Mouse (Mus musculus) intestine, embryonic 16.5 days (tissue): ENCODE results near the gene Pttg1ip. TPM values are rescaled to one million over a fixed set of nuclear protein-coding genes. Genes with fewer than 3 reads are reported as not detected.

Source experiments
- ATAC-seq: fragments of 200-750 bp; cut with Nextera tagmentation; 2 replicates; pipeline ENCODE4 v1.8.0; 2017; ENCODE audit warnings: moderate TSS enrichment, moderate library complexity
- H3K27ac ChIP-seq: fragments of 300-500 bp; sonication (generic); 2 replicates; pipeline ENCODE4 v1.5.1; 2014; ENCODE audit warnings: mild to moderate bottlenecking, low read length
- H3K27me3 ChIP-seq: fragments of 300-500 bp; sonication (generic); replicated peaks from 2 replicates; pipeline ENCODE4 v1.6.1; 2014; ENCODE audit warnings: low read length, control low read depth, mixed read lengths; ENCODE audit not compliant: control insufficient read depth, insufficient read depth
- H3K36me3 ChIP-seq: fragments of 300-500 bp; sonication (generic); 2 replicates; pipeline ENCODE4 v1.6.1; 2014; ENCODE audit warnings: low read length, control low read depth; ENCODE audit not compliant: control insufficient read depth, insufficient read depth
- H3K4me1 ChIP-seq: fragments of 300-500 bp; sonication (generic); 2 replicates; pipeline ENCODE4 v1.6.1; 2014; ENCODE audit warnings: low read length, control low read depth, mixed read lengths; ENCODE audit not compliant: control insufficient read depth, insufficient read depth
- H3K4me2 ChIP-seq: fragments of 300-500 bp; sonication (generic); 2 replicates; pipeline ENCODE4 v1.6.1; 2014; ENCODE audit warnings: low read depth, low read length, control low read depth
- H3K4me3 ChIP-seq: fragments of 300-500 bp; sonication (generic); 2 replicates; pipeline ENCODE4 v1.5.1; 2014; ENCODE audit warnings: mild to moderate bottlenecking, low read length
- H3K9ac ChIP-seq: fragments of 300-500 bp; sonication (generic); 2 replicates; pipeline ENCODE4 v1.6.1; 2014; ENCODE audit warnings: low read depth, low read length
- H3K9me3 ChIP-seq: fragments of 300-500 bp; sonication (generic); 2 replicates; pipeline ENCODE4 v1.6.1; 2016; ENCODE audit warnings: low read length, control low read depth; ENCODE audit not compliant: control insufficient read depth
- WGBS: fragments of 180-500 bp; shearing (Covaris S2); extraction: QIAGEN DNeasy Blood & Tissue Kit; methylation state at CpG from one replicate; pipeline ENCODE4 v1.1.7; 2014; 5-methylcytosine and 5-hydroxymethylcytosine counted together
- polyA plus RNA-seq: library from polyadenylated mRNA; unstranded; fragments of >200 nt; fragmentation: Nextera tagmentation; extraction: Ambion mirVana; gene quantifications from 2 replicates; pipeline ENCODE4 v1.2.1, GENCODE M21; 2015

Gene Pttg1ip
- polyA plus RNA-seq, 1 experiment from 2014 or later: 177 TPM

GRCm38 (mm10) chr10:77610221-77610961 is 28.9 kb downstream of the Pttg1ip start:
- no peaks in the 10 kb centered on the region for H3K27me3 ChIP-seq
- H3K4me1 ChIP-seq: peaks cover 19% of the 10 kb centered on the region
- H3K36me3 ChIP-seq: peaks cover 19% of the 10 kb centered on the region
- no peak overlapping the region for H3K27ac ChIP-seq
- no peak overlapping the region for H3K9ac ChIP-seq
- no peaks in the 10 kb centered on the region for H3K9me3 ChIP-seq
- no peak overlapping the region for H3K4me2 ChIP-seq
- ATAC-seq: no peak
- no peak overlapping the region for H3K4me3 ChIP-seq
- 82% methylated on average over 8 of the region's 8 CpGs for WGBS

GRCm38 (mm10) chr10:77613409-77613808 is 31.9 kb downstream of the Pttg1ip start:
- ATAC-seq: peak; percentile 90
- Histone ChIP-seq H3K4me3 (no peak overlapping the region), H3K4me1 (peaks cover 11% of the 10 kb centered on the region), H3K27me3 (no peaks in the 10 kb centered on the region), H3K4me2 (0 out of 2 replicates have a peak overlapping the region, but pooled peaks have one; percentile 22), H3K9ac (0 out of 2 replicates have a peak overlapping the region, but pooled peaks have one; percentile 40), H3K27ac (peak overlapping the region; percentile 90), H3K9me3 (no peaks in the 10 kb centered on the region), H3K36me3 (peaks cover 30% of the 10 kb centered on the region)
- WGBS: 64% methylated on average over 3 of the region's 3 CpGs

GRCm38 (mm10) chr10:77615647-77616046 is 34.1 kb downstream of the Pttg1ip start:
- WGBS: 92% methylated on average over 8 of the region's 8 CpGs
- Histone ChIP-seq H3K4me1 (peaks cover 11% of the 10 kb centered on the region), H3K27me3 (no peaks in the 10 kb centered on the region), H3K9ac (no peak overlapping the region), H3K36me3 (peaks cover 23% of the 10 kb centered on the region), H3K4me2 (no peak overlapping the region), H3K9me3 (no peaks in the 10 kb centered on the region), H3K27ac (no peak overlapping the region), H3K4me3 (no peak overlapping the region)
- ATAC-seq: no peak

- ATAC-seq: no peak
- Histone ChIP-seq H3K27ac (no peak overlapping the region), H3K4me1 (peaks cover 11% of the 10 kb centered on the region), H3K9me3 (no peaks in the 10 kb centered on the region), H3K9ac (no peak overlapping the region), H3K4me3 (no peak overlapping the region), H3K4me2 (no peak overlapping the region), H3K36me3 (peaks cover 19% of the 10 kb centered on the region), H3K27me3 (no peaks in the 10 kb centered on the region)
- 92% methylated on average over 9 of the region's 9 CpGs for WGBS
Observed at GRCm38 (mm10) chr10:77616166-77616565, 34.6 kb downstream of the Pttg1ip start.

GRCm38 (mm10) chr10:77616926-77617325 is 35.4 kb downstream of the Pttg1ip start:
- Histone ChIP-seq H3K36me3 (peaks cover 19% of the 10 kb centered on the region), H3K4me2 (no peak overlapping the region), H3K27ac (no peak overlapping the region), H3K9me3 (no peaks in the 10 kb centered on the region), H3K9ac (no peak overlapping the region), H3K27me3 (no peaks in the 10 kb centered on the region), H3K4me3 (no peak overlapping the region), H3K4me1 (peaks cover 11% of the 10 kb centered on the region)
- 94% methylated on average over 7 of the region's 7 CpGs for WGBS
- no peak for ATAC-seq

GRCm38 (mm10) chr10:77621546-77621945 is 40.0 kb downstream of the Pttg1ip start:
- Histone ChIP-seq H3K27ac (peak overlapping the region; percentile 91), H3K27me3 (no peaks in the 10 kb centered on the region), H3K4me2 (peak overlapping the region; percentile 64), H3K9me3 (no peaks in the 10 kb centered on the region), H3K4me3 (peak overlapping the region; percentile 99), H3K9ac (peak overlapping the region; percentile 97), H3K36me3 (peaks cover 7% of the 10 kb centered on the region; the same call in 1 of the 2 replicates), H3K4me1 (peaks cover 18% of the 10 kb centered on the region)
- 77% methylated on average over 8 of the region's 8 CpGs for WGBS
- ATAC-seq: no peak

GRCm38 (mm10) chr10:77622055-77622988 is 40.8 kb downstream of the Pttg1ip start, which contains the start of gene Ube2g2:
Gene Ube2g2, plus strand, starts transcription at chr10:77622275.
- peak within 1 kb of the TSS; percentile 97 for H3K9ac ChIP-seq
- peaks cover 19% of the 10 kb centered on the region for H3K4me1 ChIP-seq
- H3K4me3 ChIP-seq: peak within 1 kb of the TSS; percentile 99
- H3K36me3 ChIP-seq: peaks cover 5% of the 10 kb centered on the region; the same call in 1 of the 2 replicates
- no peaks in the 10 kb centered on the region for H3K9me3 ChIP-seq
- H3K4me2 ChIP-seq: peak within 1 kb of the TSS; percentile 64
- no peaks in the 10 kb centered on the region for H3K27me3 ChIP-seq
- ATAC-seq: peak; percentile 95
- peak within 1 kb of the TSS; percentile 91 for H3K27ac ChIP-seq
- WGBS: under 1% methylated on average over 96 of the region's 96 CpGs

GRCm38 (mm10) chr10:77623069-77623492 is 41.6 kb downstream of the Pttg1ip start:
- Histone ChIP-seq H3K4me1 (peaks cover 19% of the 10 kb centered on the region), H3K27me3 (no peaks in the 10 kb centered on the region), H3K9ac (peak overlapping the region; percentile 97), H3K27ac (peak overlapping the region; percentile 91), H3K4me2 (peak overlapping the region; percentile 64), H3K4me3 (peak overlapping the region; percentile 99), H3K9me3 (no peaks in the 10 kb centered on the region), H3K36me3 (no peaks in the 10 kb centered on the region)
- WGBS: 8% methylated on average over 8 of the region's 8 CpGs
- ATAC-seq: no peak; the same call in 1 of the 2 replicates
